Mouse (Mus musculus): ENCODE data around the gene Slc47a2. TPM values are rescaled to one million over a fixed set of nuclear protein-coding genes. Genes with fewer than 3 reads are reported as not detected.

Gene Slc47a2
- total and polyA plus RNA-seq, 2 experiments from 2014 or later = 0.25 to 0.60 TPM

DNA sequence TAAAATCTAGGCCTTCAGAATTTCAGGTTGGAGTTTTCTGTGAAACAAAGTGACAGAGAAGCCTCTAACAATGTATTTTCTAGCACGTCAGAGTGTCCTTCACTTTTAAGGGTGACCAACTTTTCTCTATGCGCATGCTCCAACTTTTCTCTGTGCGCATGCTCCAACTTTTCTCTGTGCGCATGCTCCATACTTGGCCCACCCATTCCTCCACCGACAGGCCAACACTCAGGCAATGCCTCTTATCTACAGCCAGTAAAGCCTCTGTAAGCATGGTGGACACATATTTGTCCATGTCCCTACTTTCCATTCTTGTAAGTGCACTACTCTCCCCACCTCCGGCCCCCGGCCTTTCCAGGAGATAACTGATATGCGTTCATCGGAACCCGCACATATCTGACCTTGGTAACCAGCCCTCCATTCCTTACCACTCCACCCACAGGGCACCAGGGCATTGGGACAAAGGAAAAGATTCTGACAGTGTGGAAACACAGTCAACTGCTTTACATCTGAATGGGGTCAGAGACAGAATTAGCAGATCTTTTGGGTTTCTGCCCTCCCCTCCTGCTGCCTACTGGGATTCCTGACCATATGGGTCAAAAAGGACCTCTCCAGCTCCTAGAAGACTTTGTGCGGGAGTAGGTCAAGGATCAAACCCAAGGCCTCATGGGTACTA is 19.0 kb upstream of the Slc47a2 start:
- 88% methylated on average over 11 of the region's 11 CpGs for WGBS
- ATAC-seq (ENCODE audit: low FRiP score) = no peak
- H3K27me3 ChIP-seq (ENCODE audit: insufficient read depth, low read length) = no peaks in the 10 kb centered on the region
- no peaks in the 10 kb centered on the region for H3K36me3 ChIP-seq (ENCODE audit: insufficient read depth, low read length)
- no peak overlapping the region for H3K4me3 ChIP-seq (ENCODE audit: low read depth, low read length)
- DNase-seq (ENCODE audit: low spot score) = no peak
- H3K27ac ChIP-seq (ENCODE audit: low read depth, low read length) = no peak overlapping the region
- no peak for TF ChIP-seq CTCF (IDR thresholded peaks at IDR 0.05)
- H3K4me2 ChIP-seq (ENCODE audit: low read depth, low read length, poor library complexity, severe bottlenecking) = no peak overlapping the region
- no peaks in the 10 kb centered on the region for H3K9me3 ChIP-seq (ENCODE audit: low read length)
- no peak overlapping the region for H3K9ac ChIP-seq (replicated peaks; ENCODE audit: low read length, poor library complexity, severe bottlenecking)
- no peaks in the 10 kb centered on the region for H3K4me1 ChIP-seq (ENCODE audit: insufficient read depth, low read length)

DNA sequence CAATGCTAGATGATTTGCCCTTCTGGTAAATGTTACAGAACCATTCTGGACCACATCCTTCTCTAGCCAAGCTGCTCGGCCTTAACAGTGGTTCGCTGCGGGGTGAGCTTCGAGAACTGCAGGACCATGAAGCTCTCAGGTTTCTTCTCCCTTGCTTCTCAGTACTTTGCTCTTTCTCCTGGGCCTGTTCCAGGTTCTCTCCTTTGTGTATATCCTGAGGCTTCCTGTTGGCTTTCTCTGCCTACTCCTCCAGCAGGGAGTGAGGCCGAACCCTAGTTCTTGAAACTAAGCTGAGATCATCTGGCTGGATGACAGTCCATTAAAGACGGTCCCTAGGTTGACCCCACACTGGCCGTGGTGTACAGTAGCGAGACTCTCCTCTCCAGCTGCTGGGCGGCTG is 13.9 kb upstream of the Slc47a2 start:
- no peak for ATAC-seq (ENCODE audit: low FRiP score)

DNA sequence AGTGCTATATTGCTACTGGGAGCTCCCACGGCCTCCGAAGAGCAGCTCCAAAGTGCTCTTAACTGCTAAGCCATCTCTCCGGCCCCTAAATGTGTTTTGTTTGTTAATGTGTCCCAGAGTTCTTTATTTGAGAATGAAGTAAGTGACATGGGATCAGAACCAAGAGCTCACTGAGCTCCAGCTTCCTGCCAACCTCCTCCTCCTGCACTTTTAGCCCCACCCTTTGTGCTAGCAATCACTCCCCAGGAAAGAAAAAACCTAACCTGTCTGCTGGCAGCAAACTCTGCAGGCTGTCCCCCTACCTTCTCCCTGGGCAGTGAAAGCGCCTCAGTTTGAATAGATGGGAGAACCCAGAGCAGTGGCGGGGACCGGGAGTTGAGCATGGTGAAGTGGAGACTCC is 13.5 kb upstream of the Slc47a2 start:
- no peak for DNase-seq (ENCODE audit: low spot score)
- no peak for ATAC-seq (ENCODE audit: low FRiP score)
- no peak overlapping the region for H3K4me2 ChIP-seq (ENCODE audit: low read depth, low read length, poor library complexity, severe bottlenecking)
- no peaks in the 10 kb centered on the region; the same call in 1 of the 2 replicates for H3K27me3 ChIP-seq (ENCODE audit: insufficient read depth, low read length)
- H3K36me3 ChIP-seq (ENCODE audit: insufficient read depth, low read length) = no peaks in the 10 kb centered on the region
- no peaks in the 10 kb centered on the region for H3K4me1 ChIP-seq (ENCODE audit: insufficient read depth, low read length)
- no peak overlapping the region for H3K27ac ChIP-seq (ENCODE audit: low read depth, low read length)
- no peak overlapping the region for H3K4me3 ChIP-seq (ENCODE audit: low read depth, low read length)
- no peak overlapping the region for H3K9ac ChIP-seq (replicated peaks; ENCODE audit: low read length, poor library complexity, severe bottlenecking)
- no peaks in the 10 kb centered on the region for H3K9me3 ChIP-seq (ENCODE audit: low read length)
- WGBS = 79% methylated on average over 6 of the region's 6 CpGs
- TF ChIP-seq CTCF (IDR thresholded peaks at IDR 0.05) = no peak

More for the DNA sequence above, 13.9 kb upstream of the Slc47a2 start:
- Histone ChIP-seq H3K9me3 (ENCODE audit: low read length) (no peaks in the 10 kb centered on the region), H3K27me3 (ENCODE audit: insufficient read depth, low read length) (no peaks in the 10 kb centered on the region; the same call in 1 of the 2 replicates), H3K9ac (replicated peaks; ENCODE audit: low read length, poor library complexity, severe bottlenecking) (no peak overlapping the region), H3K4me1 (ENCODE audit: insufficient read depth, low read length) (no peaks in the 10 kb centered on the region), H3K4me3 (ENCODE audit: low read depth, low read length) (no peak overlapping the region), H3K27ac (ENCODE audit: low read depth, low read length) (no peak overlapping the region), H3K36me3 (ENCODE audit: insufficient read depth, low read length) (no peaks in the 10 kb centered on the region), H3K4me2 (ENCODE audit: low read depth, low read length, poor library complexity, severe bottlenecking) (no peak overlapping the region)
- no peak for DNase-seq (ENCODE audit: low spot score)
- WGBS = 92% methylated on average over 9 of the region's 9 CpGs
- no peak for TF ChIP-seq CTCF (IDR thresholded peaks at IDR 0.05)

DNA sequence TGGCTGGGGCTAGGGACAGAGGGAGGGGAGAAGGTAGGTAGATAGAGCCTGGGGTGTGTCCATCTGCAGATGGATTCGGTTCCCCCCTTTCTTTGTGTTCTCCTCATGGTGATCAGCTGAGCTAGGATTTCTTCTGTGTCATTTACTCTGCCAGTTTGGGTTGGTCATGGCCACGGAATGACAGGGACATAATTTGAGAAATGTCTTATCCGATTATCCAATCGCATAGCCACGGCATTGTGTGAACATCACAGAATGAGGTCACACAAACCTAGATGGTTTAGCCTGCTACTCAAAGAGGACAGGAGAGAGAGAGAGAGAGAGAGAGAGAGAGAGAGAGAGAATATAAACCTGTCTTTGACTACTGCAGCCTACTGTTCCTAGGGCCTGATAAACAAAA is 12.7 kb upstream of the Slc47a2 start:
- WGBS = 58% methylated on average over 5 of the region's 5 CpGs
- DNase-seq (ENCODE audit: low spot score) (no peak), ATAC-seq (ENCODE audit: low FRiP score) (no peak)
- no peak overlapping the region for H3K4me3 ChIP-seq (ENCODE audit: low read depth, low read length)
- no peaks in the 10 kb centered on the region; the same call in 1 of the 2 replicates for H3K27me3 ChIP-seq (ENCODE audit: insufficient read depth, low read length)
- no peak overlapping the region for H3K4me2 ChIP-seq (ENCODE audit: low read depth, low read length, poor library complexity, severe bottlenecking)
- TF ChIP-seq CTCF (IDR thresholded peaks at IDR 0.05) = no peak
- H3K9me3 ChIP-seq (ENCODE audit: low read length) = no peaks in the 10 kb centered on the region
- H3K36me3 ChIP-seq (ENCODE audit: insufficient read depth, low read length) = no peaks in the 10 kb centered on the region
- H3K4me1 ChIP-seq (ENCODE audit: insufficient read depth, low read length) = no peaks in the 10 kb centered on the region
- H3K27ac ChIP-seq (ENCODE audit: low read depth, low read length) = no peak overlapping the region
- no peak overlapping the region for H3K9ac ChIP-seq (replicated peaks; ENCODE audit: low read length, poor library complexity, severe bottlenecking)

DNA sequence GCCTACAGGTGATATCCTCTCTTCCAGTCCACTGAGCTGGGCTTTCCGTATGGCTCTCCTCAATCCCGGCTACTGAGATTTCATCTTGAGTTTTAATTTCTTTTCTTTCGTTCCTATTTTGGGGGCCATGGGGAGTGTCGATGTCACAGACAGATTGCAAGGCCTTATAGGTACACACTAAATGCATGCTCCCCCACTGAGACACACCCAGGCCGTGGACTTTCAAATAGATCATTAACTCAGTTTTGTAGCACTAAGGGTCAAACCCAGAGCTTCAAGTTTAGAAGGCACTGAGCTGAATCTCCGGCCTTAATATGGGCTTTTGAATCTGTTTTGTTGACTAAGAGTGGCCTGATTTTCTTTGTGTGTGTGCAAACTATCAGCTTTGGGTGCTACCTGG is 11.7 kb upstream of the Slc47a2 start:
- Histone ChIP-seq H3K9me3 (ENCODE audit: low read length) (no peaks in the 10 kb centered on the region), H3K4me1 (ENCODE audit: insufficient read depth, low read length) (no peaks in the 10 kb centered on the region), H3K9ac (replicated peaks; ENCODE audit: low read length, poor library complexity, severe bottlenecking) (no peak overlapping the region), H3K4me2 (ENCODE audit: low read depth, low read length, poor library complexity, severe bottlenecking) (no peak overlapping the region), H3K27ac (ENCODE audit: low read depth, low read length) (no peak overlapping the region), H3K4me3 (ENCODE audit: low read depth, low read length) (no peak overlapping the region), H3K36me3 (ENCODE audit: insufficient read depth, low read length) (no peaks in the 10 kb centered on the region), H3K27me3 (ENCODE audit: insufficient read depth, low read length) (no peaks in the 10 kb centered on the region; the same call in 1 of the 2 replicates)
- ATAC-seq (ENCODE audit: low FRiP score) (no peak), DNase-seq (ENCODE audit: low spot score) (no peak)
- TF ChIP-seq CTCF (IDR thresholded peaks at IDR 0.05) = no peak
- WGBS = 86% methylated on average over 6 of the region's 6 CpGs

DNA sequence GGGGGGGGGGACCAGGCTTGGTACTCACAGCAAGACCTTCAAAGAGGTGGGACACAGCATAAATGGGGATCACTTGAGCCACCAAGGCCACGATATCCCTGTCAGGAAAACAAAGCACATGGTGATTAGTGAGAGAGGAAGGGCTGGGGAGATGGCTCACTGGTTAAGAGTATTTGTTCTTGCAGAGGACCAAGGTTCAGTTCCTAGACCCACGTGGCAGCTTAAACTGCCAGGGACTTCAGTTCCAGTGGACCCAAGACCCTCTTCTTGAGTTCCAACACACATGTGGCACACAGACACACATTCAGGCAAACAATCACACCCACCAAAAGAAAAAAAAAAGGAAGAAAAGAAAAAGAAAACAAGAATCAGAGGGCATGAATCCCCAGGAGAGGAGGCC is 10.4 kb upstream of the Slc47a2 start:
- no peak overlapping the region for H3K9ac ChIP-seq (replicated peaks; ENCODE audit: low read length, poor library complexity, severe bottlenecking)
- DNase-seq (ENCODE audit: low spot score) (no peak), ATAC-seq (ENCODE audit: low FRiP score) (no peak)
- 75% methylated on average over 2 of the region's 2 CpGs for WGBS
- H3K27me3 ChIP-seq (ENCODE audit: insufficient read depth, low read length) = no peaks in the 10 kb centered on the region; the same call in 1 of the 2 replicates
- H3K27ac ChIP-seq (ENCODE audit: low read depth, low read length) = no peak overlapping the region
- no peak overlapping the region for H3K4me3 ChIP-seq (ENCODE audit: low read depth, low read length)
- H3K4me2 ChIP-seq (ENCODE audit: low read depth, low read length, poor library complexity, severe bottlenecking) = no peak overlapping the region
- H3K4me1 ChIP-seq (ENCODE audit: insufficient read depth, low read length) = no peaks in the 10 kb centered on the region
- TF ChIP-seq CTCF (IDR thresholded peaks at IDR 0.05) = no peak
- no peaks in the 10 kb centered on the region for H3K9me3 ChIP-seq (ENCODE audit: low read length)
- H3K36me3 ChIP-seq (ENCODE audit: insufficient read depth, low read length) = no peaks in the 10 kb centered on the region
